Mouse (Mus musculus): ENCODE results near the gene Itm2b.

Gene Itm2b

GRCm38 (mm10) chr14:73384913-73385719 lies at the start of gene Itm2b:
Gene Itm2b, minus strand, starts transcription at chr14:73385289.
- peak; percentile 90 to 96 for DNase-seq (ENCODE audit: inconsistent age in 2 of 2, low spot score in 1 of 2)

GRCm38 (mm10) chr14:73433487-73433886 lies 48.4 kb upstream of the Itm2b start:
- DNase-seq (ENCODE audit: inconsistent age in 2 of 2, low spot score in 1 of 2): peak; percentile 38 to 69

- DNase-seq (ENCODE audit: inconsistent age in 2 of 2, low spot score in 1 of 2): peak; percentile 20 to 65
Measured at GRCm38 (mm10) chr14:73430571-73430970, 45.5 kb upstream of the Itm2b start.

- no peak for DNase-seq (ENCODE audit: inconsistent age in 2 of 2, low spot score in 1 of 2)
Measured at GRCm38 (mm10) chr14:73425571-73426041, 40.5 kb upstream of the Itm2b start.

GRCm38 (mm10) chr14:73424961-73425360 lies 39.9 kb upstream of the Itm2b start:
- DNase-seq (ENCODE audit: inconsistent age in 2 of 2, low spot score in 1 of 2): no peak

GRCm38 (mm10) chr14:73423542-73423941 lies 38.5 kb upstream of the Itm2b start:
- no peak for DNase-seq (ENCODE audit: inconsistent age in 2 of 2, low spot score in 1 of 2)

GRCm38 (mm10) chr14:73422621-73423020 lies 37.5 kb upstream of the Itm2b start:
- no peak for DNase-seq (ENCODE audit: inconsistent age in 2 of 2, low spot score in 1 of 2)

GRCm38 (mm10) chr14:73421580-73421979 lies 36.5 kb upstream of the Itm2b start:
- no peak for DNase-seq (ENCODE audit: inconsistent age in 2 of 2, low spot score in 1 of 2)

GRCm38 (mm10) chr14:73420138-73420745 lies 35.2 kb upstream of the Itm2b start:
- DNase-seq (ENCODE audit: inconsistent age in 2 of 2, low spot score in 1 of 2): no peak

- DNase-seq (ENCODE audit: inconsistent age in 2 of 2, low spot score in 1 of 2): no peak
Measured at GRCm38 (mm10) chr14:73416511-73416910, 31.4 kb upstream of the Itm2b start.

GRCm38 (mm10) chr14:73415376-73416035 lies 30.4 kb upstream of the Itm2b start:
- DNase-seq (ENCODE audit: inconsistent age in 2 of 2, low spot score in 1 of 2): no peak

- no peak for DNase-seq (ENCODE audit: inconsistent age in 2 of 2, low spot score in 1 of 2)
Measured at GRCm38 (mm10) chr14:73411729-73412128, 26.6 kb upstream of the Itm2b start.

- DNase-seq (ENCODE audit: inconsistent age in 2 of 2, low spot score in 1 of 2): peak; percentile 32 to 81
Measured at GRCm38 (mm10) chr14:73410083-73410482, 25.0 kb upstream of the Itm2b start.

- no peak for DNase-seq (ENCODE audit: inconsistent age in 2 of 2, low spot score in 1 of 2)
Measured at GRCm38 (mm10) chr14:73408223-73408845, 23.2 kb upstream of the Itm2b start.

GRCm38 (mm10) chr14:73404016-73404415 lies 18.9 kb upstream of the Itm2b start:
- no peak for DNase-seq (ENCODE audit: inconsistent age in 2 of 2, low spot score in 1 of 2)

GRCm38 (mm10) chr14:73403351-73403750 lies 18.3 kb upstream of the Itm2b start:
- DNase-seq (ENCODE audit: inconsistent age in 2 of 2, low spot score in 1 of 2): no peak

- no peak for DNase-seq (ENCODE audit: inconsistent age in 2 of 2, low spot score in 1 of 2)
Measured at GRCm38 (mm10) chr14:73402296-73403035, 17.4 kb upstream of the Itm2b start.

GRCm38 (mm10) chr14:73401408-73401807 lies 16.3 kb upstream of the Itm2b start:
- DNase-seq (ENCODE audit: inconsistent age in 2 of 2, low spot score in 1 of 2): no peak

- no peak for DNase-seq (ENCODE audit: inconsistent age in 2 of 2, low spot score in 1 of 2)
Measured at GRCm38 (mm10) chr14:73399866-73400618, 15.0 kb upstream of the Itm2b start.

Data from adrenal gland, adult (tissue).